Mouse (Mus musculus) heart, embryonic 15.5 days (tissue): ENCODE measurements around the gene Timm29. TPM values are rescaled to one million over a fixed set of nuclear protein-coding genes. Genes with fewer than 3 reads are reported as not detected.
A peak's percentile ranks its signal among the peaks of the same experiment; 100 is the strongest.

Experiments
- ATAC-seq: fragments of 200-750 bp; cut with Nextera tagmentation; replicated peaks from 2 replicates; pipeline ENCODE4 v1.8.0; 2017; ENCODE audit warnings: low read depth, moderate TSS enrichment; ENCODE audit not compliant: insufficient number of reproducible peaks, insufficient read depth, low FRiP score
- H3K27ac ChIP-seq: fragments of 300-500 bp; sonication (generic); 2 replicates; pipeline ENCODE4 v1.5.1; 2015; ENCODE audit warnings: mild to moderate bottlenecking, inconsistent platforms
- H3K27me3 ChIP-seq: fragments of 300-500 bp; sonication (generic); 2 replicates; pipeline ENCODE4 v1.6.1; 2015; ENCODE audit warnings: inconsistent platforms
- H3K36me3 ChIP-seq: fragments of 300-500 bp; sonication (generic); 2 replicates; pipeline ENCODE4 v1.6.1; 2015; ENCODE audit warnings: mild to moderate bottlenecking, inconsistent platforms
- H3K4me1 ChIP-seq: fragments of 300-500 bp; sonication (generic); replicated peaks from 2 replicates; pipeline ENCODE4 v1.6.1; 2015; ENCODE audit warnings: inconsistent platforms
- H3K4me2 ChIP-seq: fragments of 300-500 bp; sonication (generic); 2 replicates; pipeline ENCODE4 v1.6.1; 2015; ENCODE audit warnings: inconsistent platforms, mild to moderate bottlenecking, moderate library complexity
- H3K4me3 ChIP-seq: fragments of 300-500 bp; sonication (generic); 2 replicates; pipeline ENCODE4 v1.5.1; 2015; ENCODE audit warnings: mild to moderate bottlenecking, inconsistent platforms
- H3K9ac ChIP-seq: fragments of 300-500 bp; sonication (generic); 2 replicates; pipeline ENCODE4 v1.6.1; 2015; ENCODE audit warnings: mild to moderate bottlenecking, inconsistent platforms
- H3K9me3 ChIP-seq: fragments of 300-500 bp; sonication (generic); replicated peaks from 2 replicates; pipeline ENCODE4 v1.6.1; 2016; ENCODE audit warnings: inconsistent platforms
- WGBS: fragments of 180-500 bp; shearing (Covaris S2); methylation state at CpG from one replicate; pipeline ENCODE4 v1.1.7; 2015; ENCODE audit warnings: mixed read lengths; 5-methylcytosine and 5-hydroxymethylcytosine counted together
- polyA plus RNA-seq: library from polyadenylated mRNA; unstranded; fragments of >200 nt; fragmentation: Nextera tagmentation; extraction: Ambion mirVana; gene quantifications from 2 replicates; pipeline ENCODE4 v1.2.1, GENCODE M21; 2015

The Timm29 gene
- polyA plus RNA-seq: 26.1 and 29.8 TPM in 2 replicates

DNA sequence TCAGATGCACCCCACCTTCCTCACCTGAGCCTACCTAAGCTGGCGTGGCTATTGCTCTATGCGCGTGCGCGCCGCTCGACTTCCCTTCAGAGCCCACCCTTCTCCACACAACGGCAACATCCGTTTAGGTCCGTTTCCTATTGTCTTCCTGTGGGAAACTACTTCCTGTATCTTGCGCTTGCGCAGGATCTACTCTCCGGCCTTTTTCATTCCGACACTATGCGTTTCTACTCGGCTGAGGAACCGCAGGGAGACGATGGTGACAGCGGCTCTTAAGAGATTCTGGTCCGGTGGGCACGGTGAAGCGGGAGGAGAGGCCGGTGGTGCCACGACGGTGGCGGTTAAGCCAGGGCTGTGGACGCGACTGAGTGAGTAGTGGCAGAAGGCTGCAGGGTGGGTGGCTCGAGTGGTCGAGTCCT, at the start of gene Timm29, which contains the start of gene Yipf2:
Gene Timm29, plus strand, starts transcription at position 20 of the 419 bp plus-strand sequence.
Gene Yipf2, minus strand, starts transcription at position 126 of the 419 bp plus-strand sequence.
- Histone ChIP-seq H3K9ac (peak within 1 kb of the TSS; percentile 95), H3K36me3 (peaks cover 47% of the 10 kb centered on the region), H3K4me3 (peak within 1 kb of the TSS; percentile 96), H3K27me3 (no peaks in the 10 kb centered on the region), H3K4me1 (peaks cover 26% of the 10 kb centered on the region), H3K4me2 (peak within 1 kb of the TSS; percentile 96), H3K27ac (peak within 1 kb of the TSS; percentile 85), H3K9me3 (no peaks in the 10 kb centered on the region)
- ATAC-seq: peak; percentile 85
- WGBS: under 1% methylated on average over 30 of the region's 30 CpGs

DNA sequence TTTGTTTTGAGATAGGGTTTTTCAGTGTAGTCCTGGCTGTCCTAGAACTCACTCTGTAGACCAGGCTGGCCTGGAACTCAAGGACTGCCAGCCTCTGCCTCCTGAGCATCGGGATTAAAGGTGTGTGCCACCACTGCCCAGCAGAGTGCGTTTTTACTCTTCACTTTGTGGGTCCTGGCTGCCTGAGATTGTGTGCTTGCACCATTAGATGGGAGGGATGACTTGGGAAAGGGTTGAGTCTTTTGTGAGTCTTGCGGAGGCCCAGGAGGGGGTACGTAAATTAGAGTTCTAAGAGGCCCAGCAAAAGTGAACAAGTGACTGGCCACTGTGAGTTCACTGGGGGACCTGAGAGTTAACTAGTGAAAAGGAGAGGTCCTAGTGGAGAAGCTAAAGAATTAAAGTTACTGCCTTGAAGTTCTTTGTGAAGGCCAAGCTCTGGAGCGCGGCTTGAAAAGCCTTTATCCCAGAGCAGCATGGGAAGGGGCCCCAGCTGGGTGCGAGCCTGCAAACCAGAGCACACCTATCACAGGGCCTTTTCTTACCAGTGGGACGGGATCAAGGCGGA, 47.1 kb upstream of the Timm29 start:
- Histone ChIP-seq H3K9ac (peak overlapping the region; percentile 63), H3K9me3 (no peaks in the 10 kb centered on the region)

DNA sequence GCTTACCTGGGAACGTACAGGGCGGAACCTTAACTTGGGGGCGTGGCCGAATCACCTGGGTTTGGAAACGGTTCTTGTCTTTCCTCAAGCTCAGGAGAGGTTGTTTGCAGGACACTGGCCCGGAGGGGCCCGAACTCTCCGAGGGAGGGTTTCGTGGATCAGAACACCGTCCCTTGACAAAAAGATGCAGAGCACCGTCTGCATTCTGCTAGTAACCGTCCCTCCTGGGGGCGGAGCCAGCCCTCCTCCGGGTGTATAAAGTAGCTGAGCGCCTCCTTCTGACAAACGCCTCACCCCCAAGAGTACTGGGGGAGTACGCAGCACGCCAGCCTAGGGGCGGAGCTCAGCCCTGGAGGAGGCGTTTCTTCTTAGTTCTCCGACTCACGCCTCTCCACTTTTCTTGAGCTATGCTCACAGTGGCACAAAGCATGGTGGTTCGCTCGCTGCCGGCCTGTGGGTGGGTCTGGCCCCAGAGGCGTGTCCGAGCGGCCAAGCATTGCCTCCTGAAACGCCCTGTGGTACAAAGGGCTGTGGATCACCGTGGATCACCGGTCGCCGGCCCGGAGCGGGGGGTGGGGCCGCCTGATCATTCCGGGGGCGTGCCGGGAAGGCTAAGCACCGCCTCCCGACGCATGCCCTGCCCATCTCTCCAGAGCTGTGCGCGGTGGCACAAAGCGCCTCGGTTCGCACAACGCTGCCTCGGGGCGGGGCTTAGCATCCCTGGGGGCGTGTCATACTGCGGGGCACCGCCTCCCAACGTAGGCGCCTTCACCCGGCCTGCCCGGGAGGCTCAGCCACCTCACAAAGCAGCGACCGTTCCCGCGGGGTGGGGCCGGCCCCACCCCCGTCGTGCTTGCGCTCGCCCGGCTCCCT, 46.4 kb upstream of the Timm29 start:
- Histone ChIP-seq H3K27ac (peak overlapping the region; percentile 99), H3K36me3 (no peaks in the 10 kb centered on the region), H3K4me2 (peak overlapping the region; percentile 82), H3K4me3 (peak overlapping the region; percentile 90), H3K9ac (peak overlapping the region; percentile 63), H3K27me3 (no peaks in the 10 kb centered on the region), H3K9me3 (no peaks in the 10 kb centered on the region), H3K4me1 (peaks cover 27% of the 10 kb centered on the region)
- ATAC-seq: peak; percentile 95
- under 1% methylated on average over 67 of the region's 67 CpGs for WGBS

More for the DNA sequence above, 47.1 kb upstream of the Timm29 start:
- Histone ChIP-seq H3K27ac (peak overlapping the region; percentile 99), H3K36me3 (no peaks in the 10 kb centered on the region), H3K4me1 (peaks cover 24% of the 10 kb centered on the region), H3K27me3 (no peaks in the 10 kb centered on the region), H3K4me2 (peak overlapping the region; percentile 82), H3K4me3 (peak overlapping the region; percentile 90)
- ATAC-seq: peak; percentile 16
- WGBS: 16% methylated on average over 9 of the region's 9 CpGs

DNA sequence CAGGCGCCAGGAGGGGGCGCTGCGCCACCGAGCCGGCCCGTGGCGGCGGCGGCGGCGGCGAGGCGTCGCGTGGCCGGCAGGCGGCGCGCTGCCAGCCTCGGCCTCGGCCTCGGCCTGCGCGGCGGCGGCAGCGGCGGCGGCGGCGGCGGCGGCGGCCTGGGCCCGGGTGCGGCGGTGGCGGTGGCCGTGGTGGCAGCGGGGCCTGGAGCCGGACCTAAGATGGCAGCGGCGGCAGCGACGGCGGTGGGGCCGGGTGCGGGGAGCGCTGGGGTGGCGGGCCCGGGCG, 45.8 kb upstream of the Timm29 start, which contains the start of gene Carm1:
Gene Carm1, plus strand, starts transcription at position 106 of the 286 bp plus-strand sequence.
- Histone ChIP-seq H3K4me3 (peak within 1 kb of the TSS; percentile 90), H3K4me1 (peaks cover 27% of the 10 kb centered on the region), H3K27ac (peak within 1 kb of the TSS; percentile 99), H3K9ac (peak within 1 kb of the TSS; percentile 98), H3K9me3 (no peaks in the 10 kb centered on the region), H3K27me3 (no peaks in the 10 kb centered on the region), H3K36me3 (no peaks in the 10 kb centered on the region), H3K4me2 (peak within 1 kb of the TSS; percentile 82)
- ATAC-seq: no peak
- 0% methylated on average over 8 of the region's 52 CpGs for WGBS

DNA sequence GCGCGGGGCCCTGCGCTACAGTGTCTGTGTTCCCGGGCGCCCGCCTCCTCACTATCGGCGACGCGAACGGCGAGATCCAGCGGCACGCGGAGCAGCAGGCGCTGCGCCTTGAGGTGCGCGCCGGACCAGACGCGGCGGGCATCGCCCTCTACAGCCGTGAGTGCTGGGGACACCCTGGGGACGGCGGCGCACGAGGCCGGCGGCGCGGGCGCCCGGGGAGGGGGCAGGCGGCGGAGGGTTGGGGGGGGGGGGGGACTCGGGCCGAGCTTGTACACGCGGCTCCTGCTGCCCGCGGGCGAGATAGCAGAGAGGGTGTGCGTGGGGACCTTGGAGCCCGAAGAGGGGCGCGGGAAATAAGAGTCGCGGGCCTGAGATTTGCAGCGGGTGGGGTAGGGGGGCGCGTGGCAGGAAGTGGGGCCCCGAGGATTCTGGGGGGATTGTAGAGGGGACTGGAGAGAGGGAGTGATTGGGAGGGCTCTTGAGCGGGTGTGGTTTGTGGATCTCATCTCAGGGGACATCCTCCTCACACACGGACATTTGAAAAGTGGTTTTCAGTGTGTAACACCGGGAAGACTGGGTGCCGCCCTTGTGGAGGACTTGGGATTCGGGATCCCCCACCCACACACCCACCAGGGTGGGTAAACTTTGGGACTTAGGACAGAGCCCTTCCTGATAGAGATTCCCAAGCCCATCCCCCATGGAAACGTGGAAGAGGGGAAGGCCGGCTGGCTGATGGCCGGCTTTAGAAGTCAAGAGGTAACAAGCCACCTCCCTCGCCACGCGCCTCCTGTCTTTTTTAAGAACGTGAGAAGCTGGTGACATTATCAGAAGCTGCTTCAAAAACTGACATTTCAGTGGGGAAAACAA, 45.2 kb upstream of the Timm29 start:
- Histone ChIP-seq H3K27me3 (no peaks in the 10 kb centered on the region), H3K9ac (peak overlapping the region; percentile 98), H3K4me2 (peak overlapping the region; percentile 82), H3K27ac (peak overlapping the region; percentile 99), H3K36me3 (no peaks in the 10 kb centered on the region), H3K4me1 (peaks cover 27% of the 10 kb centered on the region), H3K9me3 (no peaks in the 10 kb centered on the region), H3K4me3 (peak overlapping the region; percentile 90)
- under 1% methylated on average over 55 of the region's 66 CpGs for WGBS
- peak; percentile 15 for ATAC-seq

DNA sequence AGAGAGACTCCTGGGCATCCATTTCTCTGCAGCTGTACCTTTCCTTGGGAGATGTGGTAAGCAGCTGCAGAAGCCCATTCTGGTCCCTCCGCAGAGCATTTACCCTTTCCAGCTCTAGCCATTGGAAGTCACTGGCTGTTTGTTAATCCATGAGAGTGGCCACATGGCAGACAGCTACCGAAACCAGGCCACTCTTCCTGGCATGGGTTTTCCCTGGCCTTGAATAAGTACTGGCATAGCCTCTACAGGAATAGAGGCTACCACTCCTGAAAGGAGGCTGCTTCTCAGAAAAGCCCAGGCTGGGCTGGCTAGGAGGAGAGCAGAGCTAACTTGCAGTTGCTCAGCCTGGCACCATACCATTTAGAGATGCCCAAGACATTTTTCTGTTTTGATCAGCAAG, 41.5 kb upstream of the Timm29 start:
- no peaks in the 10 kb centered on the region for H3K36me3 ChIP-seq
- no peaks in the 10 kb centered on the region for H3K9me3 ChIP-seq
- no peaks in the 10 kb centered on the region for H3K27me3 ChIP-seq
- H3K4me3 ChIP-seq: no peak overlapping the region
- peaks cover 30% of the 10 kb centered on the region for H3K4me1 ChIP-seq
- WGBS: 87% methylated on average over 2 of the region's 2 CpGs
- no peak overlapping the region for H3K4me2 ChIP-seq
- no peak overlapping the region for H3K27ac ChIP-seq
- no peak for ATAC-seq
- no peak overlapping the region for H3K9ac ChIP-seq

DNA sequence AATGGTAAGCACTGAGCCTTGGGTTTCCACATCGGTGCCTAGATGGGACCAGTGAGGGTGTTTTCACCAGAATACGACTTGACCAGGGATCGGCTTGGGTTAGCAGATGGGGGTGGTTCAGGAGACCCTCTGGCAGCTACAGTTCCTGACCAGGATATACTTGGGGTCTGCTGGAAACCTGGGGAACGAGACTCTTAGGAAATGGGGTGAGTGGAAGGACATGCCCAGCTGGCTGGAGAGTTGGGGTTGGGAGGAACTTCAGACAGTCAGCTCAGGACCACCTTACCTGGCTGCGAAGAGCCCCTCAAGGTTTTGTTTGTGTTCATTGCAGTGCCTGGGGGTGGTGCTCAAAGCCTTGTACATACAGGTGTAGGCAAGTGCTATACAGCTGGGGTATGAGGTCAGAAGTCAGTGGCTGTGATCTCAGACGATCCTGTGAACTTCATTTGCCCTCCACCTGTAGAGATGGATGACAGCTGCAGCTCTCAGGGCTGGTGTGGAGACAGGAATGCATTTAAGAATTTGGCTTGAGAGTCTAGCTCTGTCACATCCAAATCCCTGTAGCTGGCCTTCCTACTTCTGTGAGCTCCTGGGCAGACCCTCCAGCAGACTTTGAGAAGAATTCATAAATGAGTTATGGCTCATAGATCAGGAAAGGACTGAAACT, 38.8 kb upstream of the Timm29 start:
- no peak overlapping the region for H3K4me3 ChIP-seq
- ATAC-seq: no peak
- H3K9ac ChIP-seq: no peak overlapping the region
- H3K27ac ChIP-seq: no peak overlapping the region; the same call in 1 of the 2 replicates
- peaks cover 43% of the 10 kb centered on the region for H3K4me1 ChIP-seq
- 80% methylated on average over 6 of the region's 6 CpGs for WGBS
- H3K4me2 ChIP-seq: no peak overlapping the region
- H3K27me3 ChIP-seq: no peaks in the 10 kb centered on the region
- no peaks in the 10 kb centered on the region for H3K9me3 ChIP-seq
- H3K36me3 ChIP-seq: no peaks in the 10 kb centered on the region

DNA sequence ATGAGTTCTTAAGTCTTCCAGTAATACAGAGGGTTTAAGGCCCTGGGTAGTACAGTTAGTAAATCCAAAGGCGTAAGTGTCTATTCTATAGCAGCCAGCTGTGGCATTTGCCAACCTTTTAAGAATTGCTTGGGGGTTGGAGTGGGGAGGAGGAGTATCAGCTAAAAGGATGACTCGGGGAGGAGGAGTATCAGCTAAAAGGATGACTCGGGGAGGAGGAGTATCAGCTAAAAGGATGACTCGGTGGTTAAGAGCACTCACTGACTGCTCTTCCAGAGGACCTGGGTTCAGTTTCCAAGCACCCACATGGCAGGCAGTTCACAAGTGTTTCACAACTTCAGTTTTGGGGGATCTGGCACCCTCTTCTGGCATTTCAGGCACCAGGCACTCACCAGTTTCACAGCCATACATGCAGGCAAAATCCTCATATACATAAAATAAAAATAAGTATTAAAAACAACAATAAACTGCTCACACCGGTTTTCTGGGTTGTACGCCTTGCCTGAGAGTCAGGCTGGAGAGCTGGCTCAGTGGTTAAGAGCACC, 37.3 kb upstream of the Timm29 start:
- Histone ChIP-seq H3K4me2 (no peak overlapping the region), H3K36me3 (no peaks in the 10 kb centered on the region), H3K27me3 (no peaks in the 10 kb centered on the region), H3K4me1 (peaks cover 45% of the 10 kb centered on the region), H3K9ac (no peak overlapping the region), H3K27ac (0 out of 2 replicates have a peak overlapping the region, but pooled peaks have one; percentile 15), H3K9me3 (no peaks in the 10 kb centered on the region), H3K4me3 (no peak overlapping the region)
- ATAC-seq: no peak
- 84% methylated on average over 6 of the region's 6 CpGs for WGBS

DNA sequence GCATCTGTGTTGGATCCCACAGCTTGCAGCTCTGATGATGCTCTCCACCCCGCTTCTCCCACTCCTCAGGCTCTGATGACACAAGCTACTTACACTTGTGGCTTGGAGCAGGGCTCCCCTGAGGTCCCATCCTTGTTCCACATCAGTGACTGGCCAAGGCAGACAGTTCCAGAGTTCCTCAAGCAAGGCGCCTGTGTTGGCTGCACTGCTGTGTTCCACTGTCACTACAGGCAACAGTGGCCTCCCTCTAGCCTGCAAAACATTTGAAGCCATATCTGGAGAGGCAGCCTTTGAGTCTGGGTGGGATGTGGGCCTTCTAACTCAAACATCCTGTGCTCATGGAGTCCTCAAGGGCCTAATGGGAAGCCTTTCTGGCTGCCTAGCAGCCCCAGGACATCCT, 35.5 kb upstream of the Timm29 start:
- H3K9ac ChIP-seq: no peak overlapping the region
- H3K4me3 ChIP-seq: no peak overlapping the region
- ATAC-seq: 0 out of 2 replicates have a peak, but pooled peaks have one; percentile 9
- no peak overlapping the region for H3K27ac ChIP-seq
- no peak overlapping the region for H3K4me2 ChIP-seq
- H3K36me3 ChIP-seq: no peaks in the 10 kb centered on the region
- H3K4me1 ChIP-seq: peaks cover 42% of the 10 kb centered on the region
- no peaks in the 10 kb centered on the region for H3K27me3 ChIP-seq
- WGBS: 88% methylated on average over 2 of the region's 2 CpGs
- H3K9me3 ChIP-seq: no peaks in the 10 kb centered on the region

DNA sequence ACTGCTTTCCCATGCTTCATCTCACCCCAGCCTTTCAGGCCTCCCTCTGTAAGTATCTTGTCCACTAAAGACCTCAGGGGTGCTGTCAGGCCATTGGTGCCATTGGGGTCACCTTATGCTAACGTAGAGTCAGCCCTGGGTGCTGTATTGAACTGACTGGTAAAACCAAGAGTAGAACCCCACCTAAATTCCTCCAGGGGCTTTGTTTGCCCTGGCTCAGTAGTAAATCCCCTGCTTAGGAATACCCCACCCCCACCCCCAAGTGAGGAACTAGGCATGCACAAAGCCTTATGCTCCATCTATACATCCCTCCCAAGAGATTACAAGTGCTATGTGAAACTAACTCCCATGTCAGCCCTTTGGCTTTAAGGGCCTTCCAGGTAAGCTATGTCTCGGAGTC, 35.0 kb upstream of the Timm29 start:
- no peak overlapping the region for H3K4me2 ChIP-seq
- no peak overlapping the region for H3K9ac ChIP-seq
- no peak overlapping the region for H3K4me3 ChIP-seq
- H3K27me3 ChIP-seq: no peaks in the 10 kb centered on the region
- no peaks in the 10 kb centered on the region for H3K9me3 ChIP-seq
- 99% methylated on average over 2 of the region's 2 CpGs for WGBS
- no peak overlapping the region for H3K27ac ChIP-seq
- no peak for ATAC-seq
- H3K36me3 ChIP-seq: no peaks in the 10 kb centered on the region
- H3K4me1 ChIP-seq: peaks cover 42% of the 10 kb centered on the region
